Mouse (Mus musculus): ENCODE data around the gene Nrf1. TPM values are rescaled to one million over a fixed set of nuclear protein-coding genes. Genes with fewer than 3 reads are reported as not detected.

Gene Nrf1
- polyA plus RNA-seq, 1 experiment from 2014 or later: 59.0 TPM

GRCm38 (mm10) chr6:30101773-30102415 is 54.1 kb downstream of the Nrf1 start:
- Histone ChIP-seq H3K36me3 (ENCODE audit: control insufficient read depth, insufficient read depth, low read length) (peaks cover 45% of the 10 kb centered on the region), H3K4me1 (replicated peaks; ENCODE audit: control insufficient read depth, insufficient read depth, low read length) (no peaks in the 10 kb centered on the region), H3K9me3 (ENCODE audit: control insufficient read depth, low read length) (no peaks in the 10 kb centered on the region), H3K4me2 (ENCODE audit: low read depth, low read length) (no peak overlapping the region), H3K4me3 (ENCODE audit: low read length) (no peak overlapping the region), H3K9ac (ENCODE audit: low read length) (no peak overlapping the region), H3K27ac (ENCODE audit: low read length) (no peak overlapping the region), H3K27me3 (ENCODE audit: control insufficient read depth, insufficient read depth, low read depth, low read length) (no peaks in the 10 kb centered on the region)
- WGBS: 74% methylated on average over 12 of the region's 12 CpGs
- ATAC-seq (ENCODE audit: low read depth): no peak

- Histone ChIP-seq H3K4me3 (ENCODE audit: low read length) (no peak overlapping the region), H3K4me2 (ENCODE audit: low read depth, low read length) (no peak overlapping the region), H3K4me1 (replicated peaks; ENCODE audit: control insufficient read depth, insufficient read depth, low read length) (no peaks in the 10 kb centered on the region), H3K27ac (ENCODE audit: low read length) (no peak overlapping the region), H3K9me3 (ENCODE audit: control insufficient read depth, low read length) (no peaks in the 10 kb centered on the region), H3K27me3 (ENCODE audit: control insufficient read depth, insufficient read depth, low read depth, low read length) (no peaks in the 10 kb centered on the region), H3K9ac (ENCODE audit: low read length) (no peak overlapping the region), H3K36me3 (ENCODE audit: control insufficient read depth, insufficient read depth, low read length) (peaks cover 42% of the 10 kb centered on the region)
- WGBS: 67% methylated on average over 2 of the region's 2 CpGs
- no peak for ATAC-seq (ENCODE audit: low read depth)
Measured at GRCm38 (mm10) chr6:30106091-30106490, 58.3 kb downstream of the Nrf1 start.

- no peak for ATAC-seq (ENCODE audit: low read depth)
- Histone ChIP-seq H3K27ac (ENCODE audit: low read length) (no peak overlapping the region), H3K9me3 (ENCODE audit: control insufficient read depth, low read length) (0 out of 2 replicates have a peak, but pooled peaks cover 2% of the 10 kb centered on the region), H3K9ac (ENCODE audit: low read length) (no peak overlapping the region), H3K4me1 (replicated peaks; ENCODE audit: control insufficient read depth, insufficient read depth, low read length) (no peaks in the 10 kb centered on the region), H3K36me3 (ENCODE audit: control insufficient read depth, insufficient read depth, low read length) (peaks cover 39% of the 10 kb centered on the region), H3K4me2 (ENCODE audit: low read depth, low read length) (no peak overlapping the region), H3K27me3 (ENCODE audit: control insufficient read depth, insufficient read depth, low read depth, low read length) (no peaks in the 10 kb centered on the region), H3K4me3 (ENCODE audit: low read length) (no peak overlapping the region)
- 81% methylated on average over 2 of the region's 2 CpGs for WGBS
Measured at GRCm38 (mm10) chr6:30107456-30107855, 59.7 kb downstream of the Nrf1 start.

- Histone ChIP-seq H3K27me3 (ENCODE audit: control insufficient read depth, insufficient read depth, low read depth, low read length) (no peaks in the 10 kb centered on the region), H3K36me3 (ENCODE audit: control insufficient read depth, insufficient read depth, low read length) (peaks cover 36% of the 10 kb centered on the region), H3K4me3 (ENCODE audit: low read length) (no peak overlapping the region), H3K4me2 (ENCODE audit: low read depth, low read length) (no peak overlapping the region), H3K27ac (ENCODE audit: low read length) (no peak overlapping the region), H3K4me1 (replicated peaks; ENCODE audit: control insufficient read depth, insufficient read depth, low read length) (no peaks in the 10 kb centered on the region), H3K9ac (ENCODE audit: low read length) (no peak overlapping the region), H3K9me3 (ENCODE audit: control insufficient read depth, low read length) (0 out of 2 replicates have a peak, but pooled peaks cover 2% of the 10 kb centered on the region)
- ATAC-seq (ENCODE audit: low read depth): no peak
- 92% methylated on average over 10 of the region's 10 CpGs for WGBS
Measured at GRCm38 (mm10) chr6:30109820-30110502, 62.2 kb downstream of the Nrf1 start.

GRCm38 (mm10) chr6:30112349-30113132 is 64.8 kb downstream of the Nrf1 start:
- Histone ChIP-seq H3K9ac (ENCODE audit: low read length) (no peak overlapping the region), H3K36me3 (ENCODE audit: control insufficient read depth, insufficient read depth, low read length) (peaks cover 39% of the 10 kb centered on the region), H3K27ac (ENCODE audit: low read length) (no peak overlapping the region), H3K4me1 (replicated peaks; ENCODE audit: control insufficient read depth, insufficient read depth, low read length) (no peaks in the 10 kb centered on the region), H3K27me3 (ENCODE audit: control insufficient read depth, insufficient read depth, low read depth, low read length) (no peaks in the 10 kb centered on the region), H3K4me2 (ENCODE audit: low read depth, low read length) (no peak overlapping the region), H3K9me3 (ENCODE audit: control insufficient read depth, low read length) (0 out of 2 replicates have a peak, but pooled peaks cover 2% of the 10 kb centered on the region), H3K4me3 (ENCODE audit: low read length) (no peak overlapping the region)
- no peak for ATAC-seq (ENCODE audit: low read depth)
- WGBS: 94% methylated on average over 4 of the region's 4 CpGs

GRCm38 (mm10) chr6:30114101-30114500 is 66.3 kb downstream of the Nrf1 start:
- H3K36me3 ChIP-seq (ENCODE audit: control insufficient read depth, insufficient read depth, low read length): peaks cover 47% of the 10 kb centered on the region
- no peaks in the 10 kb centered on the region for H3K4me1 ChIP-seq (replicated peaks; ENCODE audit: control insufficient read depth, insufficient read depth, low read length)
- 83% methylated on average over 2 of the region's 2 CpGs for WGBS
- H3K9ac ChIP-seq (ENCODE audit: low read length): no peak overlapping the region
- H3K27ac ChIP-seq (ENCODE audit: low read length): no peak overlapping the region
- no peak for ATAC-seq (ENCODE audit: low read depth)
- H3K9me3 ChIP-seq (ENCODE audit: control insufficient read depth, low read length): 0 out of 2 replicates have a peak, but pooled peaks cover 2% of the 10 kb centered on the region
- no peak overlapping the region for H3K4me2 ChIP-seq (ENCODE audit: low read depth, low read length)
- H3K27me3 ChIP-seq (ENCODE audit: control insufficient read depth, insufficient read depth, low read depth, low read length): no peaks in the 10 kb centered on the region
- H3K4me3 ChIP-seq (ENCODE audit: low read length): no peak overlapping the region

- Histone ChIP-seq H3K4me1 (replicated peaks; ENCODE audit: control insufficient read depth, insufficient read depth, low read length) (no peaks in the 10 kb centered on the region), H3K4me2 (ENCODE audit: low read depth, low read length) (no peak overlapping the region), H3K27me3 (ENCODE audit: control insufficient read depth, insufficient read depth, low read depth, low read length) (no peaks in the 10 kb centered on the region), H3K4me3 (ENCODE audit: low read length) (no peak overlapping the region), H3K9me3 (ENCODE audit: control insufficient read depth, low read length) (no peaks in the 10 kb centered on the region), H3K9ac (ENCODE audit: low read length) (no peak overlapping the region), H3K27ac (ENCODE audit: low read length) (no peak overlapping the region), H3K36me3 (ENCODE audit: control insufficient read depth, insufficient read depth, low read length) (peaks cover 40% of the 10 kb centered on the region)
- ATAC-seq (ENCODE audit: low read depth): no peak
- 87% methylated on average over 2 of the region's 2 CpGs for WGBS
Measured at GRCm38 (mm10) chr6:30121152-30121551, 73.4 kb downstream of the Nrf1 start.

GRCm38 (mm10) chr6:30121600-30121999 is 73.8 kb downstream of the Nrf1 start:
- Histone ChIP-seq H3K9me3 (ENCODE audit: control insufficient read depth, low read length) (no peaks in the 10 kb centered on the region), H3K27ac (ENCODE audit: low read length) (no peak overlapping the region), H3K4me1 (replicated peaks; ENCODE audit: control insufficient read depth, insufficient read depth, low read length) (no peaks in the 10 kb centered on the region), H3K27me3 (ENCODE audit: control insufficient read depth, insufficient read depth, low read depth, low read length) (no peaks in the 10 kb centered on the region), H3K9ac (ENCODE audit: low read length) (no peak overlapping the region), H3K4me3 (ENCODE audit: low read length) (no peak overlapping the region), H3K36me3 (ENCODE audit: control insufficient read depth, insufficient read depth, low read length) (peaks cover 39% of the 10 kb centered on the region), H3K4me2 (ENCODE audit: low read depth, low read length) (no peak overlapping the region)
- 71% methylated on average over 1 of the region's 1 CpGs for WGBS
- ATAC-seq (ENCODE audit: low read depth): no peak

GRCm38 (mm10) chr6:30123391-30123790 is 75.6 kb downstream of the Nrf1 start:
- Histone ChIP-seq H3K4me1 (replicated peaks; ENCODE audit: control insufficient read depth, insufficient read depth, low read length) (no peaks in the 10 kb centered on the region), H3K36me3 (ENCODE audit: control insufficient read depth, insufficient read depth, low read length) (peaks cover 37% of the 10 kb centered on the region), H3K4me3 (ENCODE audit: low read length) (no peak overlapping the region), H3K27me3 (ENCODE audit: control insufficient read depth, insufficient read depth, low read depth, low read length) (no peaks in the 10 kb centered on the region), H3K9ac (ENCODE audit: low read length) (no peak overlapping the region), H3K9me3 (ENCODE audit: control insufficient read depth, low read length) (no peaks in the 10 kb centered on the region), H3K27ac (ENCODE audit: low read length) (no peak overlapping the region), H3K4me2 (ENCODE audit: low read depth, low read length) (no peak overlapping the region)
- no peak for ATAC-seq (ENCODE audit: low read depth)
- 88% methylated on average over 1 of the region's 1 CpGs for WGBS
